Mouse (Mus musculus) urinary bladder, postnatal 25 days (tissue): ENCODE data around the gene Mkln1.

Source experiments
- DNase-seq: peaks from one replicate; pipeline ENCODE4 v3.0.0; 2022; ENCODE audit warnings: low spot score

The Mkln1 gene

DNA sequence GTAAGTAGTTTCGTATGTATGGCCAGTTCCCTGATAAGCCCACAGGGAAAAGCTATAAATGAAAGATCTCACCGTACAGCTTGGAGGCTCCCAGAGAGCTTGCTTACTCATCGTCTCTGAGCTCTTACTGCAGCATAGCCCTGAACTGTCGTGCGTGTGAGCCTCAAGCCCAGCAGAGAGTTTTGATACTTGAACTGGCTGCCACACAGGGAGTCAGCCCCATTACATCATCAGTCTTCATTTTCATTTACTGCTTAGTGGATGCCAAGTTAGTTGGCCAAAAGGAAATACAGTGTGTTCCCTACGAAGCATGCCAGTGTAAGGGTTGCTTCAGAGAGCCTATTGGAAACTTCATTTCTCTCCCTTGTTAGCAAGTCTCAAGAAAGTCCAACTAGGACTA is 115.2 kb downstream of the Mkln1 start:
- DNase-seq = no peak

DNA sequence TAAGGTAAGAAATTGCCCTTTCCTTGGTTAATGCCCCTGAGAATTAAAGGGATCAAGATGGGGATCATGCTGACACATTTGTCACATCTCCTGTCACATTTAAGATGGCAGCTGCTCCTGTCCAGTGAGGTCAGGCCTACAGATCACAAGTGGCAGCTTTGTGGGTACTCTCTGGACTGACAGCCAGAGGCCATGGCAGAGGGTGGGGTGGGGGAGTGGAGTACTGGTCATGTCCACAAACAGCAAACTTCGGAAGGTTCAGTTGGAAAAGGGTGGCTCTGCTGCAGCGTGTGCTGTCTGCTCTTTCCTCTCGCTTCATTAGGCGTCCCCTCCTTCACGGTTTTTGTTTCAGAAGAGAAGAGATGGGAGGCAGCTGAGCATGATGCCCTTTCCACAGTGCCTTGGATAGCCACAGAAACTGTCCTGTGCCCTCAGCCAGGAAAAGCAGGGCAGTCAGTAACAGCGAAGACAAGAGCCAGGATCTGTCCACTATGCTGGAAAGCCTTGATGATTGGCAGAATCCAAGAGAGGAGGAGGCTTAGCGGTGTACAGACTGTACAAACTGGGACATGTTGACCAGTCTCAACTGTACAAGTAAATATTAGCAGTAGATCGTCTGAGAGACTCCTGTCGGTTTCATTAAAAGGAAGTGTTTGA is 119.3 kb downstream of the Mkln1 start:
- no peak for DNase-seq

DNA sequence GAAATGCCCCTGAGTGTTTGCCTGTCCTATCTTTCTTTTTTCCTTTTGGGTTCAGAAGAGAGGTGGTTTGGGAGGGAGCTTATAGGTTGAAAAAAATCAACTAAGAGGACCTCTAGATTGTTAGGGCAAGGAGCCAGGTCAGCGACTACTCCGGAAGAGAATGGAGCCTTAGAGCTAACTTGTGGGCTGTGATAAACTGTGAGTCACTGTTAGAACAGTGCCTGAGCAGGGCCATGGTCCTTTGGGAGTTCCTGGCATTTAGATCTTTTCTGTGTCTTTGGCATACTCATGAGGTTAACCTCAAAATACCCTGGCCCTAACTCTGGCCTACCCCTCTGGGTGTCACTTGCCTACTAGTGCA is 119.8 kb downstream of the Mkln1 start:
- no peak for DNase-seq

DNA sequence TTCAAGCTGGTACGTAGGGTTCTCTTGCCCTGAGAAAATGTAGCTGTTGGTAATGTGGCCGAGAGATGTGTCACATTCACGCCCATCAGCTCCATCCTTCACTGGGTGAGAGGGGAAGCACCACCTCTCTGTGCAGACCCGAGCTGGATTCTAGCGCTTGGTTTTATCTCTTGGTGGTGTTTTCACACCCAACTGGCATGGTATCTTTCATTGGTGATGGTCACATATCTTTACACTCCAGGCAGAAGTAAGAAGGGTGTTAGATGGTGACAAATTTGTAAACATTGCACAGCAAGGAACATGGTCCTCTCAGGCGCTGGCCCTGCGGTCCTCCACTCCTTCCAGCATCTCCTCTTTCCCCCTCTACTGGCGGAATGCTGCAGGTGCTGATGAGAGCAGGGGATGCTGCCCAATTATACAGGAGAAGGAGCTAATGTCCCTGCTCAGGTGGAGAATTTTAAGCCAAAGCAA is 120.5 kb downstream of the Mkln1 start:
- no peak for DNase-seq

DNA sequence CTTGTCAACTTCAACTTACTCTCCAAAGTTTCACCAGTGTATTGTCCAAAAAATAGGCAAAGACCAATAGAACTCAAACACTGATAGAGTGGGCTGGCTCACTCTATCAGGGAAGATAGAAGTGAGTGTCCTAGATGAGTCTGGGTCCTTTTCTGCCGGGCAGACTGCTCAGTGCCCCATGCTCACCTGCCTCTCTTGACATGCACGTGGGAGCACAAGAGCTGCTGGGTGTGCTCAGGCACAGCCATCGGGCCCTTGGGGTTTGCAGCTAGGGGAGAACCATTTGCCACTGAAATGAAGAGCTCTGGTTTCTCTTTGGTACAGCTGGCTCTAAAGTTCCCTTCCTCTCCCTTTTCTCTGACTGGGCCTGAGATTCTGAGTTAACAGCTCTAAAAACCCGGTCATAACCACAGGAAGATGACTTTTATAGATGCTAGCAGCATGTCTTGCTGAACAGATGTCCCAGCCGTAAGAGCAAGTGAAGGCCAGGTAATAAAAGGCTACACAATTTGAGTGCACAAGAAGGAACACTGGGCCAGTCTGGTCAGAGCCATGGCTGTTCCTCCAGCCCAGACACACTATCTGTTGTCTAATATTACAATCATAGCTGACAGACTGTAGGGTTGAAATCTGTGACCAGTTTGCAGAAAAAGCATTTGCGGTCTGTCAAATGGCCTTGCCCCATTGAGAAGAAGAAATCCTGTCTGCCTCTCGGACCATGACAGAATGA is 122.1 kb downstream of the Mkln1 start:
- DNase-seq = no peak

DNA sequence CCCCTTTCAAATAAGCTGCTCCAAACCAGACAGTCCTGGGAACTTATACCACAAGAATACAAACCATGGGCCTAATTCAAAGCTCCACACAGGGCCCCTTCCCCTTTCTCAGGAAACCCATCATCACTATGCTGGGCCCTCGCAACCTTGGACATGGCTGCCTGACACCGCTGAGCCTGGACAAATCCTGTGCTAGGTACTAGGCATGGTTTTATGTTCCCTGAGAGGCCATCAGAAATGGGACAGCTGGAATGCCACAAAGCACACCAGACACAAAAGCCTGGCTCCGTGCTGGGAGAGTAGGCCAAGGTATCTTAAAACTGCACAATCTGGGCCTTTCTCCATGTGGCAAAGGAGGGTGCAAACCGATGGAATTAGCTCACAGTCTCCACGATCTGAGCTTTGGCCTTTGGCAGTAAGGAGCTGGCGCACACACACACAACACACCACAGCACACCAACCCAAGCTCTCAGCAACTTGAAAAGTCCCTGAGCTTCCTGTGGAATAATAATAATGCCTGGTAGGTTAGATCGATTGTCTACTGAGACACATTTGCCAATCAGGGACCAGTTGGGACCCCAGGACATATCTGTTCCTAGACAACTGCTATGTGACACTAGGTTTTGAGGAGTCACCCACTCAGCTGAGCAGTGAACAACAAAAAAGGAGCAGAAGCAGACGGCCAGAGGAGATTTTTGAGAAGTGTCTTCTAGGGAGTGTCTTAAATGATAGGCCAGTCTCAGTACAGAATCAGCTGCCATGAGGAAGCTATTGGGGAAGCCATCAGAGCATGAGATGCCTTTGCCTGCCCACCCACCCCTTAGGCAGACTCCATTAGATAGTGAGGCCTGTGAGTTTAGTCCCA is 123.2 kb downstream of the Mkln1 start:
- DNase-seq = no peak

DNA sequence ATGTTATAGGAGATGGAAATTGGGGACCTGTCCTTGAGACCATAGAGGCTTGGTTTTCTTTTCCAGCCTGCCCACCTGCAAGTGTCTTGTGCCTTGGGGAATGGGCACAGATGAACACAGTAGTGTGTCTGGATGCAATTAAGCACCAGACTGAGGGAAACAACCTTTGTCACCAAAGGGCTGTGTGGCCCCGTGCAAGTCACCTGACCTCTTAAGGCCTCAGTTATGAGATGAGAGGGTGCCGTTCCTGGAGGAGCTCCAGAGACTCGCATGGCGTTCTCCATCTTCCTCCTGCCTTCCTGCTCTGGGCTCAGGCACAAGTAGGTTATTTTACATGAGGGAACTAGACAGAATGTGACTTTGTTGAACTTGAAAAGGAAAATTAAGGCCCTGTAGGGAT is 123.9 kb downstream of the Mkln1 start:
- DNase-seq = no peak

DNA sequence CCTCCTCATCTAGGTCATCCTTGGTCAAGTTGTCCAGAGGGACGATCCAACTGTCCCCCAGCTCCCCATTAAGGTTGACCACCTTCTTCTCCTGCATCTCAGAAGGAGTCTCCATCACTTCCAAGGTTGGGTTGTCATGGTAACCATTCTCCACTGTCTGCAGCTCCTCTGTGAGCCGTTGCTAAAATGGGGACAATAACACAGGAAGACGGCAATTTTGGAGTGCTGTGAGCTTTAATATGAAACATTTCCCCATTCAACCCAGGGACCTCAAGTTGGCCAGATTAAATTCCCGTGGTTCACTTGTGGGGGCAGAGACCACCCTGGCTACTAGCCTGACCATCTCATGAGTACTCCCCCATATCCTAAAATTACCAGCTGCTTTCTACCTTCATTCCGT is 124.5 kb downstream of the Mkln1 start:
- no peak for DNase-seq

DNA sequence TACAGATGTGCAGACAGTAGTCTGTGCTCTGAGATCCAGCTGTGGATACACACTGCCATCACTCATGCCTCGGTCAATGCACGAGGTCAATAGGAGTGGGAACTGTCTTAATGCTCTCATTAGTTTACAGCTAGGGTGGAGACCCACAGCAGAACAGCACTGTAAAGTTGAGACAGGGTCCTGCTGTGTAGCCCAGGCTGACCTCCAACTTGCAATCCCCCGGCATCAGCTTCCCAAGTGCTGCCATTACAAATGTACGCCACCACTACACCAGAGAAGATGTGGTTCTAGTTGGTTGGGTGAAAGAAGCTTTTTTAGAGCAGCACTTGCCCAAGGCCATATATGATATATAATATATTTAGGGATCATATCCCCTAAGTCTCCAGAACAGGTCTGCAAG is 125.1 kb downstream of the Mkln1 start:
- no peak for DNase-seq

DNA sequence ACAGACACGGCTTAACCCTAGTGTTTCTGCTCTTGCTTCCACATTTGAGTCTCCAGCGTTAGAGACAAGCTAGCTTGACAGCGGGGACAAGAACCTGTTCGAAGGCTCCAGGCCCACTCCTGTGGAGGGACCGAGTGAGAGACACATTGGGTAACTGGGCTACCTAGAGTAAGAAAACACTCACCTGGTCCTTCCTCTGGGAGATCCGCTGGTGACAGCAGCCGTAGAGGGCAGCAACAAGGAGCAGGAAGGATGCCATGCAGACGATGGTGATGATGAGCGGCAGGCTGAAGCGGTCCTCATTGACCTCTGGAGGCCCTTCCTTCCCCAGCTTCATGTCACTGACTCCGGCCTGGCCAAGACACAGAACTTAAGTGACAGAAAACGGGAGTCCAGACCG is 125.6 kb downstream of the Mkln1 start:
- no peak for DNase-seq

DNA sequence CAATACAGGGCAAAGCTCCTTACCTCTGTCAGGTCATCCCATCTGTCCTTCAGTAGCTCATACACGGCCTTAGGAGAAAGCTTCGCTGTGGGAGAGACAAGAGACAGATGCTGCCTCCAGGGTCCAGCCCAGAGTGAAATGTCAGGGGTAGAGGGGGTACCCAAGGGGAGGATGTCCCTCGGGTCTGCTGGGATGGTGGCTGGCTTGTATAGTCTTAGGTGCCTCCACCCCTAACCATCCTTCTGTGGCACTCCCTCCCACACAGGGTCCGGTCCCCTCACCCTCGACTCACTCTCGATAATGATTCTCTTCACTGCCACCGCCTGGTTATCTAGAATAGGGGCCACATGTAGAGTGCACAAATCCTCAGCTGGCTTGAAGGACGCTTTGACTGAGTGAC is 126.1 kb downstream of the Mkln1 start:
- DNase-seq = no peak

DNA sequence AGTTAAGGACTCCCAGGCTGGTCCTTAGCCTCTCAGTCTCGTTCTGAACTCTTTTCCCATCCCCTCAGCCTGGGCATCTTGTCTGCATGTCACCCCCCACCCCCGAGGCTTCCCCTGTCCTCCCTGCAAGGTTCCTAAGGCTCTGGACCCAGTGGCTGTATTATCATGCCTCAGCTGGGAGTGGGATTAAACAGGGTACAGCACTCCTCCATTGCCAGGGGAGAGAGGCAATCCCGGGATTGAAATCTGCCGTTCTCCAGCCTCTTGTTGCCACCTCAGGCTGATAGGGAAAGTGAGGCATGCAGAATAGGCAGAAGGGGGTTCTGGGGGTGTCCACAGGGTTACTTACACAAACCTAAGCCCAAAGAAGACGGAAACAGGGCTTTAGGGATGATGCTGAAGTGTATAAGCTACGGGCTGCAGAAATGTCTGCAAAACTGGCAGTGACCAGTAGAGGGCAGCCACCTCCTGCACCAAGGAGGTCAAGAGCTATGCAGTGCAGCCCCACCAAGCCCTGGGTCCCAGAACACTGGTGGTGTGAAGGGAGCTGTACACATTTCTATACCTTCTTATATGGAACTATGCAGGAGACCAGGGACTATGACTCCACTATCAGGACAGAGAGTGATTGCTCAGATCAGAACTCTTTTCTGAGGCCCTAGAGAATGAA is 126.8 kb downstream of the Mkln1 start:
- peak; percentile 43 for DNase-seq

DNA sequence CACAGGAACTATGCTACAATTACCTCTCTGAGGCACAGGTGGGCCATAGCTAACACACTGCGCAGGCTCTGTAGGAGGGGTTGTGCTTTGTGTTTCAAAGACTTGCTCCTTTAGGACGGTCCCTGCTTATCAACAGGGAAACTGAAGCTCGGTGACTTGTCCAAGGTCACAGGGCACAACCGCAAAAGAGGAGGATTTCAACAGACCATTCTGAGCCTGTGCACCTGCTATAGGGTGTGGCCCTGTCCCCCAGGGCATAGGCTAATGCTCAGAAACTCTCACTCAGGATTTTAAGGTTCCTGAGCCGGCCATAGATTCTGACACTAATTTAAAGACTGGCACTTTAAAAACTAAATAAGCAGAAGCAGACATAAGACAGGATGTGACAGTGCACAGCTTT is 128.4 kb downstream of the Mkln1 start:
- DNase-seq = no peak

DNA sequence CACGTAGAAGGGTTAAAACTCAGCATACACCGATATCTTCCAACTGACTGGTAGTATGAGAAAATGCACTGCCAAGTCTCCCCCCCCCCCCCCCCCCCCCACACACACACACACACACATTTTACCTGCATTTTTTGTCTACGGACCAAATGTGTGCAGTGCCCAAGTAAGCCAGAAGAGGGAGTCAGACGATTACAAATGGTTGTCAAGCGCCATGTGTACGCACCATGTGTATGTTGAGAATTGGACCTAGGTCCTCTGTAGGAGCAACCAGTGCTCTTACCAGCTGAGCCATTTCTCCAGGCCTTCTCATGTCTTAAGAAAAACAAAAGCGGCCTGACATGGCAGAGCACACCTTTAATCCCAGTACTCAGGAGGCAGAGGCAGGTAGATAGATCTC is 129.4 kb downstream of the Mkln1 start:
- peak; percentile 36 for DNase-seq

DNA sequence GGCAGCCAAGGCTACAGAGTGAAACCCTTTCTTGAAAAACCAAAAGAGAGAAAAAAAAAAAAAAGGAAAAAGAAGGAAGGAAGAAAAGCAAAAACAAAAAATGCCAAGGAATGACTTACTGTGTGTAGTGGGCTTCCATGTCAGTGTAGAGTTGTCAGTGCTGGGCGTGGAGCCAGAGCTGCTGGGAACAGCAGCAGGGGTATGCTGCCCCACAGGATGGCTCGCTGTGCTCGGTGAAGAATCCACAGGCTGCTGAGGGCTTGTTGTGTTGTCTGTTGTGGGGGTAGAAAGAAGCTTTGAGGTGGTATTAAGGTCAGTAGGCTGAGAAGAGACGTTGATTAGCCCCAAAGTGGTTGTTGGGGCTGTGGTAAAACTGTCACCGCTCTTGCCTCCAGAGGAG is 129.8 kb downstream of the Mkln1 start:
- no peak for DNase-seq

DNA sequence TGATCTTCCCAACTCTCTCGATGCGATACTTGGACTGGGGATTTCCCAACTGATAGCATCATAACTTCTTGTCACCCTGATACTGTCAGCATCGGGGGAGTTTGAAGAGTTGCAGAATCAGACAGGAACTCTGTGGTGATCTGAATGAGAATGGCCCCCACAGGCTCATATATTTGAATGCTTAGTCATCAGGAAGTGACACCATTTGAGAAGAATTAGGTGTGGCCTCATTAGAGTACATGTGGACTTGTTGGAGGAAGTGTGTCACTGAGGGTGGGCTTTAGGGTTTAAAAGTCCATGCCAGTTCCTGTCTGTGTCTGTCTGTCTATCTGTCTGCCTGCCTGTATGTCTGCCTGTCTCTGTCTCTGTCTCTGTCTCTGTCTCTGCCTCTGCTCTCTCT is 133.3 kb downstream of the Mkln1 start:
- no peak for DNase-seq

DNA sequence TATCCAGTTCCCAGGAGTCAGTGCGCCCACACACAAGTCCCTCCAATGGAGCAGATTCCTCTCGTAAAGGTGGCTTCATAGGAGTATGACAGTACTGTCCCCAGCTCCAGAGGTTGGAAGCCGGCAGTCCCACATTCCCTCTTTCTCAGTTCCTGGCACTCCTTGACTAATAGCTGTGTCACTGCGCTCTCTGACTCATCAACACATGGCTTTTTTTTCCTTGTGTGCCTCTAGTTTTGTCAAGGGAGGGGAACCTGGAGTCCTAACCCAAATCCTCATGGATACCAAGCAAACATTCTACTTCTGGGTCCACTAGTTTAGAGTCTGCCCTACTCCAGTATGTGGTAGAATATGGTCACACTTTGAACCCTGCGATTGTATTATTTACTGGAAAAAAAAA is 136.2 kb downstream of the Mkln1 start:
- no peak for DNase-seq

DNA sequence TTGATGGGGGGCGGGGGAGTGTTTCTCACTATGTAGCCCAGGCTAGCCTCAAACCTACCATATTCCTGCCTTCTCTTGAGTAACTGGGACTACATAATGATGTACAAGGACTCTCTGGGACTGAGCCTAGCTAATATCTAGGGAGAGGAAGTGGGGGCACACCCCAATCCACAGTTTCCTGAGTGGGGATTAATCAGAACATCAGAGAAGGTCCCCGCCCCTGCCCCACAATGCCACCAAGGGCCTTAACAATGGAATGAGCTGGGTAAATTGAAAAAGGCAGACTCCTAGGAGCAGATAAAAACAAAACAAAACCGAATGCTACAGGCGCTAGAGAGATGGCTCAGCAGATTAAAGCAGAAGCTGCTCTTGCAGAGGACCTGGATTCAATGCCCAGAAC is 138.7 kb downstream of the Mkln1 start:
- no peak for DNase-seq

DNA sequence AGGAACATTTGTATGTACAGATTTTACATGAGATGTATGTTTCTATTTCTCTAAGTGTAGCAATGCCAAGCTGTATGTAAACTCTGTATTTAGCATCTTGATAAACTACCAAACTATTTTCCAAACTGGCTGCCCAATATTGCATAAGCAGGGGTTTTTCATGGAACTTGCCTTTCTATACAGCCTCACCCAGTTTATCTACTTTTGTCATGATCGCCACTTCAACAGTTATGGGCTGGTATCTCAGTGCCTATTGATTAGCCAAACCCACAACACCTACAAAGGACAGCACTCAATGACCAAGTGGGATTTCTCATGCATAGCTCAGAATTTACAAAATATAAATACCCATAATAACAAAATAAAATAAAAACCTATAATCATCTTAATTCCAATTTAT is 139.6 kb downstream of the Mkln1 start:
- DNase-seq = no peak

DNA sequence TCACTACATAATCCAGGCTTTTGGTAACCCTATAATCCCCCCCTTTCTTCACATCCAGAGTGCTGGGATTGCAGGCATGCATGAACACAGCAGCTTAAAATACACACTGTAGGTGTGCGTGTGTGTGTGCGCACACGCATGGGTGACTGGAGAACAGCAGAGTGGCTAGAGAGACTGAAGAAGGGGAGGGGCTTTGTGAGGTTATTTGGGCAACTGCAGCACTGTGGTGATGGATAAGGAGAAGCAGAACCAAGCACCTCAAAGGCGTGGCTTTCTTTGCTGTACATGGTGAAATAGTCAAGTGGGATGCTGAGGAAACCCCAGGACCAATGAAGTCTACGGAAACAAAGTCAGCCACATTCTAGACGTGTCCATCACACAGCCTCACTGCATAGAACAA is 141.5 kb downstream of the Mkln1 start:
- no peak for DNase-seq

DNA sequence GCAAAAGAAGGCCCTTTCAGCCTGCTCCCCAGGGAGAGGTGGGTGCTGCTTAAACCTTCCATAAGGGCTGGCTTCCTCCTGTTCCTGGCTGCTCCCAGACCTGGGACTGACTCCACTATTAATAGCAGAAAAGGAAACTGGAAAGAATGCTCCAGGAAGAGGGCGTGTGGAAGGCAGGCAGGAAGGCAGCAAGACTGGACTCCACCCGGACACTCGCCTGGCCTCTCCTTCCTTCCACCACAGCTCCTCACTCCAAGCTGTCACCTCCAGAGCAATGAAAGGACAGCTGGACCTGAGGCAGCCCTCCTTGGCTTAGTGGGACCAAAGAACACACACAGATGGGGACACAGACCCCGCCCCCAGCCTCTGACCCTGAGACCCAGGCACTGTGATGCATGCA is 145.8 kb downstream of the Mkln1 start:
- DNase-seq = no peak

DNA sequence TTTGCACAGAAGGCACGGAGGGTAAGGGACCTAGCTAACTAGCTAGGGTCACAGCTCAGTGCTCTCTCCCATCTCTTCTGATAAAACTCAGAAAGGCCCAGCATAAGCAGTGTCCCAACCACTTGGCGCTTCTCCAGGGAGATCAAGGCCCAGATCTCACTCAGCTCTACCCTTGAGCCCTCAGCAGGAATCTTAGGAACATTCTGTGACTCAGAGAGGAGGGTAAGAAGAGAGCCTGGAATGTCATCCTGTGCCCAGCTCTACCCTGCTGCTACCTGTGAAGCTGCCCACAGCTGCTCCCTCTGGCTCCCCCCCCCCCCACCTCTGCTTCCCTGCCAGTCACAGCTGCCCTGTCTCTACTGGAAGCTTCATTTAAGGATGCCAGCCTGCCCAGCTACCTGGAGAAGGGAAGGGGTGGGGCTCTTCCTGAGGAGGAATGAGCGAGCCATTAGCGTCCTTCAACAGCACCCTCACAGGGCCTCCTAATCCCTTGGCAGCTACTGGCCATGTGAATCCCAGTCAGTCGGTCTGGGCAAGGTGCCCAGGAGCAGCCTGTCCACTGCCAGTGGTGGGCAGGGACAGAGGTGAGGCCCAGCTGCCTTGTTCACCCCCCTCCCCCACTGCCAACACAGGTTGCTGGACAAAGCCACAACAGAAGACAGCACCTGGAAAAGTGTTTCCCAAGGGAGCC is 151.0 kb downstream of the Mkln1 start:
- no peak for DNase-seq
